Mouse (Mus musculus) embryo, embryonic 11.5 days (tissue): Measurements from ENCODE around the gene Ugt1a7c.
"Not testable (repeated sequence)": the region's sequence is repeated elsewhere in the genome, so short reads cannot be mapped to it uniquely, and the experiment has no call there.

Experiments used
- DNase-seq: peaks from one replicate; pipeline ENCODE4 v3.0.0-alpha.2; 2012; ENCODE audit warnings: low read depth, low spot score

Gene Ugt1a7c

GRCm38 (mm10) chr1:88112769-88113168, 17.9 kb downstream of the Ugt1a7c start:
- not testable (repeated sequence) for DNase-seq

DNA sequence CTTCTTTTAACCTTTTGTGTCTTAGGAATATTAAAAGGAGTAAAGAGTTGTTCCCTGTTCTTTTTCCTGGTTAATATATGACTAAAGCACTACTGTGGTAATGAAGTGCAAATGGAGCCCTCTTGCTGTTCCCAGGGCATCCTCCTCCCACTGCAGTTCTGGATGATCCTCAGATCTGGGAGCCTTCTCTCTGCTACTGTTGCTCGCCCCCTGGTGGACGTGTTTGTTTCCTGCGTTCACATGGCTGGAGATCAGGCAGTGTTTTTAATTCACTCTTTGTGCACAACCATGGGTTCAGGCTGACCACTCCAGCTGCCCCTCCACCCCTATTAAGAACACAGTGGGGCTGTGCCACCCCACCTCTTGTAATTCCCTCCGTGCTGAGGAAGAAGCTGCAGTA, 25.7 kb downstream of the Ugt1a7c start:
- not testable (repeated sequence) for DNase-seq

DNA sequence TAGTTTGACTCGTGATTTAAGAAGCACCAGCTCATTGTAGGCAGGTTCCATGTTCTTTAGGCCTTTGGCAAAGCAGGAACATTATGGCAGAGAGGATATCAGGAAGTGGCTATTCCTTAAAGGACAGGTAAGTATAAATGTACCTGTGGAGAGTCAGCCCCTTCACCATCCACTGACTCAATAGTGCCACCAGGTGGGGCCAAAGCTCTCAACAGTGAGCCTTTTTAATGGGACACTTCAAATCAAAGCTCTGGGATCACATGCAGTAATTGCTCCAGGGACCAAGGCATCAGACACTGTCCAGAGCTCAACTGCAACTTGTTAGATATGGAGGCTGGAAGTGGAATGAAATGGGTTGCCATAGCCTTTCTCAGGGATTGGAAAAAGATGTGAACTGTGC, 26.7 kb downstream of the Ugt1a7c start:
- not testable (repeated sequence) for DNase-seq

- DNase-seq = not testable (repeated sequence)
Observed at GRCm38 (mm10) chr1:88125827-88126360, 31.0 kb downstream of the Ugt1a7c start.

DNA sequence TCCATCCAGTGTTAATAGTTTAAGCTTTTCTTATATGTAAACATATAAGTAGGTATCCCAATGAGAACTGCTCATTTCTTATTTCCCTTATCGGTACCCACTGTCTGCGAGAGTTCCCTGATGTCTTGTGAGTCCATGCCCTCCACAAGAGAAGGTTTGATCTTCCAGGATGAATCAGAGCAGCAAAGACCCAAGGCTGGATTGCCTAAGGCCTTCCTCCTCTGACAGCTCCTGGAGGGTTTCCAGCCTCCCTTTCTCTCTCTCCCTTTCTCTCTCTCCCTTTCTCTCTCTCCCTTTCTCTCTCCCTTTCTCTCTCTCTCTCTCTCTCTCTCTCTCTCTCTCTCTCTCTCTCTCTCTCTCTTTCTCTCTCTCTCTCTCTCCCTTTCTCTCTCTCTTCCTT, 34.2 kb downstream of the Ugt1a7c start:
- not testable (repeated sequence) for DNase-seq

GRCm38 (mm10) chr1:88130223-88130622, 35.4 kb downstream of the Ugt1a7c start:
- DNase-seq = not testable (repeated sequence)

DNA sequence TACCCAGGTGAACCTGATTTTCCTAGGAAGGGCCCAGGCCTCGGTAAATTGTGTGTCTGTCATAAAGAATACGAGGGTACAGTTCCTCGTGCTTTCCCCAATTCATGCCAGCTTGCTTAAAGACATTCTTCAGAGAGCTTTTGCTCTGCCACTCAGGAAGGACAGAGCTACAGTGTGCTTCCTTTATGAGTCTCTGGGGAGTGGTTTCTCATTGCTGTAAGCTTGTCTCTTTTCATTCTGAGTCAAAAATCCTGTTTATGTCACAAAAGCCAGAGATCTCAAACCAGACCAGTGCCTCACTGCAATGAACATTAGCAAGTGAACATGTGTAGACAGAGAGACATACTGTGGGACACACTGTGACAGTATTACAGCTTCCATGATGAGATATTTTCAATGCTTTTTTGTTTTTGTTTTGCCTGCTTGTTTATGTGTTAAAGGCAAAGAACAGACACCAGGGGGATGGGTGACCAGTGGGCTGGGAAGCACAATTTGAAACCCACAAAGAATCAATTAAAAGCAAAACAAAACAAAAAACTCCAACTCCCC, 39.1 kb downstream of the Ugt1a7c start:
- no peak for DNase-seq

DNA sequence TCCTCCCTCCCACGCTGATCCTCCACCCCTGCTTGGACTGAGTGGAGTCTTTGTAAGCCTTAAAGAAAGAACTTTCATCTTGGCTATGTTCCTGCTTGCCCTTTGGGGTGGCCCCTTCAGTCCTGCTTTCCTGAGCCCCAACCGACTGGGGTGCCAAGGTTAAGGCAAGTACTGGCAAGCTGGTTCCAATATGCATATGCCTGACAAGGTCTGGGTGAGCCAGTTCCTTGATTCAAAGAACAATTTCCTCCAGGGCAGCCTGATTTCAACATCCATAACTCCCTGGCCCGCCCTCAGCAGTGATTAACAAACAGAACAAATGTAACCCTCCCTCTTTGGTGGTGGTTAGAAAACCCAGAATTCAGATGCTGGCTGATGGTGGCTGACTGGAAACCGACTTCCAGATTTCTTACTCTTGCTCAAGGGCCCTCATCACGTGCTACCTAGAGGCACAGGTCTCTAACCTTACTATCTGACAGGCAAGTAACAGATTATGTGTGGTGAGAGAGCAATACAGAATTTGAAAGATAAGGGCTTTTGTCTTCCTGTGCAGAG, 39.7 kb downstream of the Ugt1a7c start, which contains the start of gene Ugt1a6a:
TSS of gene Ugt1a6a (plus strand) at position 353 of the 555 bp plus-strand sequence.
- DNase-seq = not testable (repeated sequence)

GRCm38 (mm10) chr1:88135229-88135904, 40.5 kb downstream of the Ugt1a7c start:
- DNase-seq = not testable (repeated sequence)

- no peak for DNase-seq
Observed at GRCm38 (mm10) chr1:88136646-88137045, 41.8 kb downstream of the Ugt1a7c start.

GRCm38 (mm10) chr1:88137264-88137663, 42.4 kb downstream of the Ugt1a7c start:
- no peak for DNase-seq

DNA sequence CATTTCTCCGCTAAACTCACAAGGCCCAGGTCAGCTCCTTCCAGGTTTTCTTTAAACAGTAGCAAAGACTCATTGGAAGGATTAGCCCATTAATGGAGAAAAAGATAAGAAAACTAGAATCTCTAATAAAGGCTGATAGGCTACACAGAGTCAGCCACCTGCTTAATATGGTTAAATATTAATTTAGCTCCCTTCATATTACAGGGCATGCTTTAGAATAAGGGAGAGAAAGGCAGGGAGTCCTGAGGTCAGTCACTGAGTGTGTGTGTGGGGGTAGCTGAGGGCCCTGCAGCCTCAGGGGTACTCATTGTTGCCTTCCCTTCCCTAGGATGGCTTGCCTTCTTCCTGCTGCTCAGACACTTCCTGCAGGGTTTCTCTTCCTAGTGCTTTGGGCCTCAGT, 43.3 kb downstream of the Ugt1a7c start:
- no peak for DNase-seq

DNA sequence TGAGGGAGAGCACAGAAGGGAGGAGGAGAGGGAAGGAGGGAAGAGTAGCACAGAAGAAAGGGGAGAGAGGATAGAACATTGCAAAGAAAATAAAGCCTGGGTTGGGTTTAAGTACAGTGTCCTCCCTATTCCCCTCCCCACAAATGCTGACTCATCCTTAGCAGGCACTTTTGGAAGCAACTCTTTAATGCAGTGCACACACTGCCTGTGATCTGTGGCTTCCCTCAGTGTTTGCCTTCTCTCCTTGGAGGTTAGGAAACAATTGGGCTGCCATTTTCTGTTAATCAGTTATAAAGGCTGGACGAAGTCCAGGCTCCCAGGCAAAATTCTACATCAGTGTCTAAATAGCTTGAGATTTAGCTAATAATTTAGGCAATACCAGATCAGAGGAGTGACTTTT, 45.6 kb downstream of the Ugt1a7c start:
- not testable (repeated sequence) for DNase-seq

DNA sequence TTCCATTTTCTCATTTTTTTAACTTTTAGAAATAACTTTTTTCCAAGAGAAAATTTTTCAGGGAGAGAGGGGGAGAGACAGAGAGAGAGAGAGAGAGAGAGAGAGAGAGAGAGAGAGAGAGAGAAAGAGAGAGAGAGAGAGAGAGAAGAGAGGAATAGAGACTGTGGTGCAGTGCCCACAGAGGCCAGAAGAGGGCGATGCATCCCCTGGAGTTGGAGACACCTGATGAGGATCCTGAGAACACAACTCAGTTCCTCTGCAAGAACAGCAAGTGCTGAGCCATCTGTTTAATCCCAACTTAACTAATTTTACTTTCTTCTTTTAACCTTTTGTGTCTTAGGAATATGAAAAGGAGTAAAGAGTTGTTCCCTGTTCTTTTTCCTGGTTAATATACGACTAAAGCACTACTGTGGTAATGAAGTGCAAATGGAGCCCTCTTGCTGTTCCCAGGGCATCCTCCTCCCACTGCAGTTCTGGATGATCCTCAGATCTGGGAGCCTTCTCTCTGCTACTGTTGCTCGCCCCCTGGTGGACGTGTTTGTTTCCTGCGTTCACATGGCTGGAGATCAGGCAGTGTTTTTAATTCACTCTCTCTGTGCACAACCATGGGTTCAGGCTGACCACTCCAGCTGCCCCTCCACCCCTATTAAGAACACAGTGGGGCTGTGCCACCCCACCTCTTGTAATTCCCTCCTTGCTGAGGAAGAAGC, 49.3 kb downstream of the Ugt1a7c start:
- not testable (repeated sequence) for DNase-seq

- DNase-seq = not testable (repeated sequence)
Observed at GRCm38 (mm10) chr1:88145278-88145677, 50.4 kb downstream of the Ugt1a7c start.

DNA sequence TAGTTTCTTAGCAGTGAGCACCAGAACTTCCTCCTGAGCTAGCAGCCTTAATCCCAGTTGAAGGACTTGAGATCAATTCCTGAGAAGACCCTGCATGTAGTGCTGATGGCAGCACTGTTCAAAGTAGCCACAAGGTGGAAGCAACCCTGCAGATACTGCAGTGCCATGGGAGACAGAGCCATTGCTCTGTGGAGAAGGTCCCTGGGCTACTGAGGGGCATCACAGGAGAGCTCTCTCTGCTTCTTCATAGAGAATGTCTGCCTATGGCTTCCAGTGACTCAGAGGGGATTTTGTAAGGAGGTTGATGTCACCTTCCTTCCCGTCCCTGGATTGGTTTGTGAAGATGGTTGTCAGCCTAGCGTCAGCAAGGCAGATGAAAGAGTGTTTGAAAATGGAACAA, 55.3 kb downstream of the Ugt1a7c start:
- DNase-seq = not testable (repeated sequence)

DNA sequence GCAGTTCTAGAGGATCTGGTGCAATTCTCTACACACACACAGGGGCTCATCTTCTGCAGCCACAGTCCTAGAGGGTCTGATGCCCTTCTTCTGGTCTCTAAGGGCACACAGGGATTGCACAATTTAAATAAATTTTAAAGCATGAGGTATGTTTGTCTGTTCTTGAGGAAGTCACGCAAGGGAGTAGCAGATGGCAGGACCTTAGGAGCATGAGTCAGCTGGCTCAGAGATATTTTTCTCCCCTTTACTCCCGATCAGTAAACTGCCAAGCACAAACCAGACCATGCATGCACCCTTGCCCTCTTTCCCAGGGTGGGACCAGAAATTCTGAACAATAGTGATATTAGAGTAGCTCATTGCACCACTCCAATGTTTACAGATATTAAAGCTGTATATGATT, 63.6 kb downstream of the Ugt1a7c start:
- DNase-seq = no peak

- DNase-seq = no peak
Observed at GRCm38 (mm10) chr1:88165711-88166110, 70.8 kb downstream of the Ugt1a7c start, which contains the start of gene Ugt1a5. Ugt1a5 (plus strand) TSS chr1:88166012.

- not testable (repeated sequence) for DNase-seq
Observed at GRCm38 (mm10) chr1:88172190-88172589, 77.3 kb downstream of the Ugt1a7c start.

GRCm38 (mm10) chr1:88179657-88180056, 84.8 kb downstream of the Ugt1a7c start:
- no peak for DNase-seq

DNA sequence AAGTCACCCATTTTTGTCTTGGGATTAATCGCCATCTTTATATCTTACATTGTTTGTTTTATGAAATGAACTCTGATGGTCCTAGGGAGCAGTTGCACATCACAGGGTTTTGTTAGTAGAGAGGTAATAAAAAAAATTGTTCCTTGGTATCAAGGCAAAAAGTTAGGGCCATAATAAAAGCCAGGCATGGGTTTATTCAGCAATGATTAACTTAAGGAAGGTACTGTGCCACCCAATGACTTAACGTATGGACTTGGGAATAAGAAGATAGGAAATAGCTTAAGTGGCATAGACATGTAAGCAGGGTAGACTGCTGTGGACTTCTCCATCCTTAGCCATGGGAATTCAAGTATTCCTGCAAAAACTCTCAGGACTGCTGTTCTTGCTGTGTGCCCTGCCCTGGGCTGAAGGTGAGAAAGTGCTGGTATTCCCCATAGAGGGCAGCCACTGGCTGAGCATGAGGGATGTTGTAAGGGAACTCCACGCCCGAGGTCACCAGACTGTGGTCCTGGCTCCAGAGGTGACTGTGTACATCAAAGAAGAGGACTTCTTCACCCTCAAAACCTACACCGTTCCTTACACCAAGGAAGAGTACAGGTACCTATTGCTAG, 91.6 kb downstream of the Ugt1a7c start:
- no peak for DNase-seq

DNA sequence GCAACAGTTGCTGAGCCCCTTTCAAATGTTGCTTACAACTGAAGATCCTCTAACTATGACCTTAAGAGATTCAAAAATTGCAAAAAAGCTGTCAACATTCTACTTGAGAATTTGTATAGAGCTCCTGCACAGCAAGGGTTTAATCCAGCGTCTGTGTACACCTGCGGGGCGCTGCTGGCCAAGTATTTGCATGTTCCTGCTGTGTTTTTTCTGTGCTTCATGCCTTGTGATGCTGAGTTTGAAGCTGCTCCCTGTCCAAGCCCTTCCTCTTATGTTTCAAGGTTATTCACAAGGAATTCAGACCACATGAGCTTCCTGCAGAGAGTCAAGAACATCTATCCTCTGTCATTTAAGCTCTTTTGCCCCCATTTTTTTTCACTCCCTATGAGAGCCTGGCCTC, 97.3 kb downstream of the Ugt1a7c start:
- no peak for DNase-seq
